8 mouse cellular contexts compared by ENCODE assay signal in genomic region chr5:134986298-134987268, GRCm38 (mm10). TPM values are rescaled to one million over a fixed set of nuclear protein-coding genes. Genes with fewer than 3 reads are reported as not detected.
DNase-seq lines count a peak whose midpoint lies in the region; ATAC-seq and TF ChIP-seq lines count a peak whose summit lies in the region.

No protein-coding gene starts in this region.

- no peaks in the 10 kb centered on the region for H3K36me3 ChIP-seq in forebrain, embryonic 16.5 days (ENCODE audit: control insufficient read depth, insufficient read depth)
- H3K36me3 ChIP-seq in liver, embryonic 15.5 days (replicated peaks) = no peaks in the 10 kb centered on the region

- peak overlapping the region; percentile 43 for H3K4me3 ChIP-seq in forebrain, embryonic 16.5 days (replicated peaks; ENCODE audit: low read length)
- peak overlapping the region; percentile 33 for H3K4me3 ChIP-seq in liver, embryonic 15.5 days (replicated peaks)
- peak overlapping the region; percentile 15 for H3K4me3 ChIP-seq in olfactory bulb, adult 2 months (ENCODE audit: insufficient read depth, low read depth, low read length)

- ATAC-seq in forebrain, embryonic 16.5 days = peak; percentile 65
- peak; percentile 29 for ATAC-seq in liver, embryonic 15.5 days (ENCODE audit: insufficient read depth)

- peak overlapping the region; percentile 52 for H3K9ac ChIP-seq in forebrain, embryonic 16.5 days (replicated peaks; ENCODE audit: low read depth, low read length)
- no peak overlapping the region for H3K9ac ChIP-seq in liver, embryonic 15.5 days

- H3K27ac ChIP-seq in forebrain, embryonic 16.5 days (ENCODE audit: low read length) = peak overlapping the region; percentile 38; the same call in 1 of the 2 replicates
- no peak overlapping the region for H3K27ac ChIP-seq in liver, embryonic 15.5 days (replicated peaks)
- H3K27ac ChIP-seq in olfactory bulb, adult 2 months (ENCODE audit: insufficient read depth, low read depth, low read length) = no peak overlapping the region

- WGBS in forebrain, embryonic 16.5 days = 4% methylated on average over 79 of the region's 79 CpGs
- 5% methylated on average over 79 of the region's 79 CpGs for WGBS in liver, embryonic 15.5 days (ENCODE audit: insufficient replicate concordance)
- 4% methylated on average over 79 of the region's 79 CpGs for WGBS in olfactory bulb, adult 2 months

- peak overlapping the region; percentile 44 for H3K4me2 ChIP-seq in forebrain, embryonic 16.5 days (ENCODE audit: low read length)
- peak overlapping the region; percentile 47 for H3K4me2 ChIP-seq in liver, embryonic 15.5 days

- H3K4me1 ChIP-seq in forebrain, embryonic 16.5 days (replicated peaks; ENCODE audit: control insufficient read depth, insufficient read depth, low read length) = peaks cover 13% of the 10 kb centered on the region
- peaks cover 23% of the 10 kb centered on the region for H3K4me1 ChIP-seq in liver, embryonic 15.5 days (replicated peaks)
- peaks cover 17% of the 10 kb centered on the region for H3K4me1 ChIP-seq in olfactory bulb, adult 2 months (ENCODE audit: control insufficient read depth, insufficient read depth, low read length)

- TF ChIP-seq CTCF in olfactory bulb, adult 2 months (IDR thresholded peaks at IDR 0.05; ENCODE audit: insufficient read depth, low read depth, low read length) = no peak

- DNase-seq in right cerebral cortex, postnatal 10 days (ENCODE audit: low spot score in 2 of 2) = peak; percentile 39 to 46
- no peak for DNase-seq in right cerebral cortex, adult 2 months (ENCODE audit: low spot score in 2 of 2)
- no peak for DNase-seq in left cerebral cortex, postnatal 25 days (ENCODE audit: low spot score in 2 of 2)
- DNase-seq in thymus, postnatal 25 days = no peak
- no peak for DNase-seq in frontal cortex, postnatal 14 days (ENCODE audit: low spot score in 2 of 2)

- H3K9me3 ChIP-seq in forebrain, embryonic 16.5 days (ENCODE audit: control insufficient read depth, low read length) = no peaks in the 10 kb centered on the region
- H3K9me3 ChIP-seq in liver, embryonic 15.5 days (replicated peaks) = no peaks in the 10 kb centered on the region

- intact Hi-C loops in left cerebral cortex, postnatal 25 days (cut with DNase I) = no loop called here

- no peak for TF ChIP-seq POLR2A in olfactory bulb, adult 2 months (IDR thresholded peaks at IDR 0.05; ENCODE audit: insufficient read depth, low read depth, low read length)

- H3K27me3 ChIP-seq in forebrain, embryonic 16.5 days (replicated peaks; ENCODE audit: control insufficient read depth, insufficient read depth, low read length) = peaks cover 32% of the 10 kb centered on the region
- peaks cover 76% of the 10 kb centered on the region for H3K27me3 ChIP-seq in liver, embryonic 15.5 days

RNA-seq across cellular contexts. Expression of gene Cldn3, which starts 0.6 kb away (rescaled TPM):
- polyA plus RNA-seq in forebrain, embryonic 16.5 days (2015; fragmentation: Nextera tagmentation; extraction: Ambion mirVana) = 13.0 and 13.6 TPM in 2 replicates
- 1.2 and 2.1 TPM in 2 replicates for polyA plus RNA-seq in liver, embryonic 15.5 days (2015; fragmentation: Nextera tagmentation; extraction: Ambion mirVana)
- polyA plus RNA-seq in olfactory bulb, adult 2 months (2012; ENCODE audit: insufficient read depth, insufficient read length, low replicate concordance, missing spikeins) = not detected in 2 replicates
- total RNA-seq in left cerebral cortex, postnatal 25 days (2021) = under 1 TPM; 0.39 to 0.62 TPM

RNA-seq across cellular contexts. Expression of gene Abhd11, which starts 22.4 kb away (rescaled TPM):
- polyA plus RNA-seq in forebrain, embryonic 16.5 days (2015; fragmentation: Nextera tagmentation; extraction: Ambion mirVana) = 70.6 and 78.0 TPM in 2 replicates
- 26.6 and 27.1 TPM in 2 replicates for polyA plus RNA-seq in liver, embryonic 15.5 days (2015; fragmentation: Nextera tagmentation; extraction: Ambion mirVana)
- not detected in 2 replicates for polyA plus RNA-seq in olfactory bulb, adult 2 months (2012; ENCODE audit: insufficient read depth, insufficient read length, low replicate concordance, missing spikeins)
- total RNA-seq in left cerebral cortex, postnatal 25 days (2021) = 10 to 100 TPM; 35.5 to 41.4 TPM

RNA-seq across cellular contexts. Expression of gene Stx1a, which starts 36.7 kb away (rescaled TPM):
- 81.6 and 110 TPM in 2 replicates for polyA plus RNA-seq in forebrain, embryonic 16.5 days (2015; fragmentation: Nextera tagmentation; extraction: Ambion mirVana)
- polyA plus RNA-seq in liver, embryonic 15.5 days (2015; fragmentation: Nextera tagmentation; extraction: Ambion mirVana) = 1.1 and 1.3 TPM in 2 replicates
- not detected in 2 replicates for polyA plus RNA-seq in olfactory bulb, adult 2 months (2012; ENCODE audit: insufficient read depth, insufficient read length, low replicate concordance, missing spikeins)
- total RNA-seq in left cerebral cortex, postnatal 25 days (2021) = 100 to 1,000 TPM; 388 to 416 TPM

RNA-seq across cellular contexts. Expression of gene Cldn4, which starts 39.8 kb away (rescaled TPM):
- not detected in 2 replicates for polyA plus RNA-seq in forebrain, embryonic 16.5 days (2015; fragmentation: Nextera tagmentation; extraction: Ambion mirVana)
- polyA plus RNA-seq in liver, embryonic 15.5 days (2015; fragmentation: Nextera tagmentation; extraction: Ambion mirVana) = 0.18 and 0.38 TPM in 2 replicates
- polyA plus RNA-seq in olfactory bulb, adult 2 months (2012; ENCODE audit: insufficient read depth, insufficient read length, low replicate concordance, missing spikeins) = not detected in 2 replicates
- total RNA-seq in left cerebral cortex, postnatal 25 days (2021) = not detected

RNA-seq across cellular contexts. Expression of gene Mettl27, which starts 54.4 kb away (rescaled TPM):
- 8.4 and 10.6 TPM in 2 replicates for polyA plus RNA-seq in forebrain, embryonic 16.5 days (2015; fragmentation: Nextera tagmentation; extraction: Ambion mirVana)
- 17.2 and 21.3 TPM in 2 replicates for polyA plus RNA-seq in liver, embryonic 15.5 days (2015; fragmentation: Nextera tagmentation; extraction: Ambion mirVana)
- polyA plus RNA-seq in olfactory bulb, adult 2 months (2012; ENCODE audit: insufficient read depth, insufficient read length, low replicate concordance, missing spikeins) = not detected in 2 replicates
- 1 to 10 TPM; 9.0 to 9.8 TPM for total RNA-seq in left cerebral cortex, postnatal 25 days (2021)

Comparison
In these comparisons a context has a peak if more than half of its experiments do, and no peak if none do; other contexts are left out.
1. DNase-seq: peak in right cerebral cortex, postnatal 10 days (2 of 2); none in right cerebral cortex, adult 2 months (0 of 2), left cerebral cortex, postnatal 25 days (0 of 2), thymus, postnatal 25 days (single experiment) and frontal cortex, postnatal 14 days (0 of 2).
2. RNA of gene Stx1a, which starts 36.7 kb away (polyA plus RNA-seq): 81.6 to 110 TPM in forebrain, embryonic 16.5 days; 1.1 to 1.3 TPM in liver, embryonic 15.5 days and not detected in olfactory bulb, adult 2 months; every median in the first group is over 10 times any median in the second.
3. Peak in every context shown above with its lines, with median percentiles within 50 percentile points of each other: H3K4me3 ChIP-seq.